Mouse (Mus musculus) adrenal gland (tissue): ENCODE results near the gene Tmem189.

ENCODE experiments used
- intact Hi-C: fragments of 180-260 bp; cut with DNase I; formaldehyde crosslinking; loops from one replicate; pipeline ENCODE4 v1.15.1; 2025
- microRNA-seq, 2 experiments: library from miRNA; unstranded; fragments of <30 nt; microRNA quantifications; one replicate each; pipeline ENCODE4; 2019

Gene Tmem189

DNA sequence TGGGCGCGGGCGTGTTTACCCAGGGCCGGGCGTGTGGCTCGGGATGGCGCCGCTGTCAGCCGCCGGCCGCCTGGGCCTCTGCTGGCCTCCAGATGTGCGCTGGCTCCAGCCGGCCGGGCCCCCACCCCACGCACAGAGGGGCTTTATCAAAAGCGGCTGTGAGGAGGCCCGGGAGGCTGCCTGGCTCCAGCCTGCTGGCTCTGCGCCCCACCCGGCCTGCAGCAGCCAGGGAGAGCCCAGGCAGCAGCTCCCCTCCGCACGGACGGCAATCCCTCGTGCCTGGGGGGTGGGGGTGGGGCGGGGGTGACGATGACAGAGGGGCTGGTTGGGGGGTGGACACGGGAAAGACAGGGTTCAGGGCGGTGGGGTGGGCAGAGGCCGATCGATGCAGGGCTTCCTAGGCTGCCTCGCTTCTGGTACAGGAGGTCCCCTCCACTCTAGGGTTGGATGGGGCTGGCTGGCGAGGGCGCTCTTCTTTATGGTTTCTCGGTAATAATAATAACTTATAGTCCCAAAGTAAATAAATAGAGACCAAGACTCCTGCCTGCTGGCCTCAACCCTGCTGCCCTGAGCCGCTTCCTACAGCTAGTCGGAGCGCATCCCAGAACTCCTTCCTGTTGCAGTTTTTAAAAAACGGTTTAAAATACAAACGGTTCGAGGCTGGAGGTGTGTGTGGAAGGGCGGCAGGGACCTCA is 92.0 kb downstream of the Tmem189 start:
- intact Hi-C loops: no loop called here

DNA sequence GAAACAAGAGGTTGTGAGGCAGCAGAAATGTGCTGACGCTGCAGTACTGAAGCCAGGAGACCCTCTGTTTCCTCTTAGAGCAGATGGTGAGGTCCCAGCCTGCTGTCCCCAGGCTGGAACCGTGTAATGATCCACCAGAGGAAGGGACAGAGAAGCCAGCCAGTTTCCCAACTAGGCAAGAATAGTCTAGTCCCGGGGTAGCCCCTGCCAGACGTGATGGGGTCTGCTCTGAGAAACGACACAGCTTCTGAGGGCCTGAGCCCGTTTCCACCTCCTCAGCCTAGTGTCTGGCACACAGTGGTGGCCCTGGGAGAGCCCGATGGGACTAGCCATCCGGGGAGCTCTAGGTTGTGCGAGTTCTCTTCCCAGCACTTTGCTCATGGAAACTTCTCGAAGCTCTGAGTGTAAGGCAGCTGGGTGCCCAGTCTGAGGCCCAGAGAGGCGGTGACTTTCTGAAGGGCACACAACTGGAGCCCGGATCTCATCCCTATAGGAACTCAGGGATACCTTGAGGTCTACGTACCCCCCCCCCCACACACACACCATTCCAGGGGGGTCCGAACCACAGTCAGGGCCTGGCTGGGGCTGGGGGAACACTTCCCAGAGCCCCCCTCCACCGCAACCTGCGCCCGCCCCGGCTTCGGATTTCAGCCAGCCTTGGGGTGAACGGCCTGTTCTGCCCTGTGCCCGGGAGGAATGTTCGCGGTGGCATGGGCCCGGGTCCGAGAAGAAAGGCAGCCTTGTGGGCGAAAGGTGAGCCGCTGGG is 92.7 kb downstream of the Tmem189 start:
- intact Hi-C loops: no loop called here

DNA sequence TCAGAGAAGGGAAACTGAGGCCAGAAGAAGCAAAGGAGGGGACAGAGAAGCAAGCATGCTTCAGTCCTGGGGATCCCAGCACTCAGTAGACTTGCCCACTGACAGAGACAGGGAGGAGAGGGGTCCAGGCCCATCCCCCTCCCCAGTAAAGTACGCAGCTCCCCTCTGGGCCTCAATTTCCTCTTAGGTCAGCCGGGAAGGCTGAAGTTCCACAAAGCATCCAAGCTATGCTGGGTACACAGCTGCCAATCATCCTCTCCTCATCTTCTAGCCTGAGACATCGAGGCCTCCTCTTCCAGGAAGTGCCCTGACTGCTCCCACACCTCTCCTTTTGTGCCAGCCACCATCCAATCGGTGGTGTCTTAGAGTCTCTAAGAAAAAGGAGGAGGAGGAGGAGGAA is 93.4 kb downstream of the Tmem189 start:
- intact Hi-C loops: no loop called here

DNA sequence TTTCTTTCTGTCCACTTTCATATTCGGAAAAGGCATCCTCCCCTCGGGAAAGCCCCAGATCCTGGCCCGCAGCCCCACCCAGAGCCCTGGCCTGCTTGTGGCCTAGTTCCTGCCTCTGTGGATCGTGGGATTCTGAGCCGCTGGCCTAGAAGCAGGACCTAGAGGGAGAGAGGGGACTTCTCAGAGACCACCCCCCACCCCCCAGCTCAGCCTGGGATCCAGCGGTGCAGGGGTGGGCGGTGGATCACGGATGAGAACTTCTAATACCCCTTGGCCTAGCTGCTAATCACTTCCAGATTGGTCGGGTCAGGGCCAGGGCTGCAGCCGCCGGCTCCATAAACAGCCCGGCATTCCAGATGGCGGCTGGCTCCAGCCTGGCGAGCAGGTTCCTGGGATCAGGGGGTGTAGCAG is 93.9 kb downstream of the Tmem189 start:
- intact Hi-C loops: no loop called here

DNA sequence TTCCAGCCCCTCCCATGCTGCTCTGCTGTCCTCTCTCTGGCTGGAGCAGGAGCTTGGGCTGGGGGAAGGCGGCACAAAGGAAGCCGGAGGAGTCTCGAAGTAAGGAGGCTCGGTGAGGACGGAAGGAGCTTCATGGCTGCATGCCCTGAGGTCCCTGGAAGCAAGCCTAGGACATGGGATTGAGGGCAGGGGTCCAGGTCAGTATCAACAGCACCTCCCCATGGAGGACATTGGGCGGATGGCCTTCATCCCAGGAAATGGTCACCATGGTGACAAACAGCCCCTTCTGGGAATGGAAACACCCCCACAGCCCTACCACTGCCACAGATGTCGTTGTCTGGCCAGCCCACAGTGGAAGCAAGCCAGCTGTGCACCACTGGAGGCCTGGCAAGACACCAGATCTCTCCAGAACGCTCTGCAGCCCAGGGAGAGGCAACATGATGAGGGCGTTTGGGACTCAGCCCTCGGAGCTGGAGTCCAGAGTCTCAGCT is 95.1 kb downstream of the Tmem189 start:
- intact Hi-C loops: no loop called here

DNA sequence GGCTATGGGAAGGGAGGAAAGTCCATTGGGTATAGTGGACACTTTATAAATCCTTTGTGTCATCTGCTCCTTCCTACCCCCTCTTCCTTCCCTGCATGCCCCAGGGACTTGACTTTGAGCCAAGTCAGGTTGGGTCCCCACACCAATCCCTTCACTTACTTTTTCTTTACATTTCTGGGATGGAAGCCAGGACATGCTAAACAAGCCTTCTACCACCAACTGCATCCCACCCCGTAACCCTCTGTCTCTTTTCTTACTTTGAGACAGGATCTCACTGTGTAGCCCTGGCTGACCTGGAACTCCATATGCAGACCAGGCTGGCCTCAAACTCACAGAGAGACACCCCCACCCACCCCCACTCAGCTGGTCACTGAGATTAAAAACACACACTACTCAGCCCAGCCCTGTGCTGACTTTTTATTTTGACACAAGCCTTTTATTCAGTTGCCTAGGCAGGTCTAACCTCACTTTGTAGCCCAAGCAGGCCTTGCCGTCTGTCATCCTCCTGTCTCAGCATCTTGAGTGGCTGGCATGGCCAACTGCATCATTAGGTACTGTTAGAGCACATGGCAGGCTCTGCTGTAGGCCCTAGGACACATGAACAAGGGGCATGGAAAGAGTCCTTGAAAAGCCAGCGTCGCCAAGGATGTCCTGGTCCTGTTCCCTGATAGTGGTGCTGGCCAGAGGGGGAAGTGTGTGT is 95.9 kb downstream of the Tmem189 start:
- intact Hi-C loops: no loop called here

Small RNAs within 50 kb of the gene (microRNA-seq; reads per million reads assigned to microRNA genes)
- 0 reads per million in 2 experiments for gene Gm22355
